In the genomic region with DNA sequence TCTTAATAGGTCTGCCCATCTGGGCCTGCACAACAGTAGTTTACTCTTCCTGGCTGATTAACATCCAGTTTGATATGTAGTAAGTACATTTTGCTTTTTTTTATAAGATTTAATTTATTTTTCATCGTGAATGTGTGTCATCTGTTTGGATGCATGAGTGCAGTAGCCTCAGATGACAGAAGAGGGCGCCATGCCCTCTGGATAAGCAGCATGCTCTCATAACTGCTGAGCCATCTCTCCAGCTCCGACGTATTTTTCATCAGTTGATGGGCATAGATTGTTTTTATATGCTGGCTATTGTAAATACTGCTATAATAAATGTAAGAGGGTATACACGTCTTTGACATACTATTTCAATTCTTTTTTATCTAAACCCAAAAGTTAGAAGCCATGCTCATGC, we compare ENCODE assay signal across 10 mouse cellular contexts. TPM values are rescaled to one million over a fixed set of nuclear protein-coding genes. Genes with fewer than 3 reads are reported as not detected.
DNase-seq lines count a peak whose midpoint lies in the region; ATAC-seq lines count a peak whose summit lies in the region.
"Had no signal": no experiment of that assay in that cellular context is flagged by ENCODE, and none has a peak within 500 bp of the region (broad histone marks: within the 10 kb centered on the region; RNA-seq: fewer than 3 reads in every experiment).

No protein-coding gene starts in this region.

- ATAC-seq in heart, embryonic 12.5 days (ENCODE audit: insufficient number of reproducible peaks, low FRiP score), result no peak

- no peaks in the 10 kb centered on the region for H3K27me3 ChIP-seq in heart, embryonic 12.5 days (replicated peaks)
- H3K27me3 ChIP-seq: limb, embryonic 13.5 days had no signal

- DNase-seq in heart, adult 8-10 months (ENCODE audit: low spot score), result peak; percentile 19
- DNase-seq in spleen, adult 12 weeks (ENCODE audit: low spot score), result peak; percentile 8
- DNase-seq in spleen, postnatal 4 days (ENCODE audit: low spot score in 2 of 2), result no peak
- DNase-seq in c-Kit-positive CD71-negative TER-119-negative erythroid progenitor cells, embryonic 14.5 days (ENCODE audit: low read depth), result peak; percentile 41
- DNase-seq in kidney, postnatal 4 days, result peak; percentile 54
- peak; percentile 58 for DNase-seq in retina, postnatal 1 day
- no peak for DNase-seq in testis, postnatal 14 days (ENCODE audit: low spot score)

- H3K4me3 ChIP-seq in heart, embryonic 12.5 days, result no peak overlapping the region
- H3K4me3 ChIP-seq: embryonic facial prominence, embryonic 12.5 days; limb, embryonic 13.5 days had no signal

- WGBS in heart, embryonic 12.5 days, result 30% methylated on average over 5 of the region's 5 CpGs

- no peak overlapping the region for H3K4me2 ChIP-seq in heart, embryonic 12.5 days
- H3K4me2 ChIP-seq: embryonic facial prominence, embryonic 12.5 days; limb, embryonic 13.5 days had no signal

- H3K9ac ChIP-seq in heart, embryonic 12.5 days, result no peak overlapping the region
- H3K9ac ChIP-seq: embryonic facial prominence, embryonic 12.5 days; limb, embryonic 13.5 days had no signal

- no peaks in the 10 kb centered on the region for H3K9me3 ChIP-seq in heart, embryonic 12.5 days (replicated peaks)
- H3K9me3 ChIP-seq: embryonic facial prominence, embryonic 12.5 days; limb, embryonic 13.5 days had no signal

- no peaks in the 10 kb centered on the region for H3K36me3 ChIP-seq in heart, embryonic 12.5 days
- H3K36me3 ChIP-seq: embryonic facial prominence, embryonic 12.5 days; limb, embryonic 13.5 days had no signal

- H3K4me1 ChIP-seq in heart, embryonic 12.5 days (replicated peaks), result no peaks in the 10 kb centered on the region
- H3K4me1 ChIP-seq: limb, embryonic 13.5 days had no signal

- H3K27ac ChIP-seq in heart, embryonic 12.5 days (ENCODE audit: poor library complexity, severe bottlenecking), result no peak overlapping the region
- H3K27ac ChIP-seq: embryonic facial prominence, embryonic 12.5 days; limb, embryonic 13.5 days had no signal

RNA-seq across cellular contexts. Expression of a gene that starts 29.3 kb away (rescaled TPM):
- 10 to 100 TPM; 13.4 to 20.0 (median 18.0) TPM for total RNA-seq in heart, adult 8-10 months (2022)
- polyA plus RNA-seq in heart, embryonic 12.5 days (2016; fragmentation: Nextera tagmentation; extraction: Ambion mirVana), result 4.8 and 5.4 TPM in 2 replicates

RNA-seq across cellular contexts. Expression of a gene that starts 35.0 kb away (rescaled TPM):
- total RNA-seq in heart, adult 8-10 months (2022), result under 1 TPM in 1 of 4 experiments, not detected in 3; 0.09 TPM
- not detected in 2 replicates for polyA plus RNA-seq in heart, embryonic 12.5 days (2016; fragmentation: Nextera tagmentation; extraction: Ambion mirVana)
- polyA plus RNA-seq: embryonic facial prominence, embryonic 12.5 days; limb, embryonic 13.5 days had no signal

RNA-seq across cellular contexts. Expression of a gene that starts 58.2 kb away (rescaled TPM):
- total RNA-seq in heart, adult 8-10 months (2022), result 10 to 100 TPM; 18.7 to 24.8 (median 21.1) TPM
- 31.0 TPM in 2 replicates for polyA plus RNA-seq in heart, embryonic 12.5 days (2016; fragmentation: Nextera tagmentation; extraction: Ambion mirVana)

Comparison
In these comparisons a context has a peak if more than half of its experiments do, and no peak if none do; other contexts are left out.
1. DNase-seq: peak in heart, adult 8-10 months (single experiment), spleen, adult 12 weeks (single experiment), c-Kit-positive CD71-negative TER-119-negative erythroid progenitor cells, embryonic 14.5 days (single experiment), kidney, postnatal 4 days (2 of 2) and retina, postnatal 1 day (single experiment); none in spleen, postnatal 4 days (0 of 2) and testis, postnatal 14 days (single experiment).